Mouse (Mus musculus): ENCODE measurements around the gene Hic1. TPM values are rescaled to one million over a fixed set of nuclear protein-coding genes. Genes with fewer than 3 reads are reported as not detected.

Gene Hic1
- polyA plus RNA-seq, 1 experiment from 2014 or later = 6.4 TPM

DNA sequence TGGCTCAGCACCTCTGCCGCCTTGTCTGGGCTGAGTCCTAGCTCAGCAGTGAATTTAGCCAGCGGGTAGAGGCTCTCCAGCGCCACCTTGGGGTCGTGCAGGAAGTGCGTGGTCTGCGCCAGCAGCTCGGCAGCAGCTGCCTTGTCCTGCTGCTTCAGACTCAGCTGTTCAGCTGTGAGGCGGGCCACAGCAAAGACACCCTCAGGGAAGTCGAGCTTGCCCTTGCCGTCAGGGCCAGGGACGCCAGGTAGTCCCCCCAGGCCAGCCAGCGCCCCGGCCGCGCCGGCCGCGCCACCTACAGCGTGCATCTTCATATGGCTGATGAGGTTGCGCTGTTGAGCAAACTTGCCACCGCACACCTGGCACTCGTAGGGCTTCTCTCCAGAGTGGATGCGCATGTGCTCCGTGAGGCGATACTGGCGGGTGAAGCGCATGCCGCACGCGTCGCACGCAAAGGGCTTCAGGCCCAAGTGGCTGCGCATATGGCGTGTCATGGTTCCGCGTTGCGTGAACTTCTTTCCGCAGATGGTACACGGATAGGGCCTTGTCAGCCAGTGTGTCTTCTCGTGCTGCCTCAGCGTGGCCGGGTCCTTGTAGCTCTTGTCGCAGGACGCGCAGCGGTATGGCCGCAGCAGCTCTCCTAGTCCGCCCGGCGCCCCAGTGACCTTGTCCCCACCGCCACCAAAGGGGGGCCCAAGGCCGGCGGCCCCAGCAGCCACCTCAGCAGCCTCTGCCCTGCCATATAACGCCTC, 3.7 kb downstream of the Hic1 start:
- H3K4me1 ChIP-seq (ENCODE audit: control insufficient read depth in 2 of 2, insufficient read depth in 2 of 2, low read length in 2 of 2) = peaks cover 9 to 59% of the 10 kb centered on the region in 2 experiments; a peak in 3 of 4 replicates

DNA sequence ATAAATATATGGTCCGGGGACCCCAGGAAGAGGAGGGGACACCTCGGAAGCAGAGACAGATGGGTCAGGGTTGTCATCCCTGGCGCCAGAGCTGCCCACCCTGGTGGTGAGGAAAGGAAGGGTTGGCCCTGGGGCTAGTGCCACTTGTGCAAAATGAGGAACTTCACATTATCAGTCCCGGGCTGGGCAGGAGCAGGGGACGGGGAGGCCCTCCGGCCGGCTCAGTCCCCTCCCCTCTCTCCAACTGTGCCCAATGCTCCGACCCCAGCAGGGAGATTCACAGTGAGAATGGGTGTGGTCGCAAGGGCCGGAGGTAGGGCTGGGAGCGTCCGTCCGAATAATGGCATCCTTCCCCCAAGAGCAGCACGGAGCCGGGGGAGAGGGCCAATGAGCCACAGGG, 4.6 kb downstream of the Hic1 start:
- Histone ChIP-seq H3K4me1 (ENCODE audit: control insufficient read depth in 2 of 2, insufficient read depth in 2 of 2, low read length in 2 of 2) (peaks cover 9 to 54% of the 10 kb centered on the region in 2 experiments; a peak in 3 of 4 replicates), H3K4me2 (ENCODE audit: low read length) (peak overlapping the region; percentile 98)

More for the DNA sequence above, 3.7 kb downstream of the Hic1 start:
- Histone ChIP-seq H3K9me3 (ENCODE audit: control insufficient read depth, low read length) (no peaks in the 10 kb centered on the region), H3K27ac (replicated peaks in 1 of 2; ENCODE audit: control insufficient read depth in 1 of 2, insufficient read depth in 1 of 2, low read depth in 2 of 2, low read length in 2 of 2) (peak overlapping the region in 1 of 2 experiments; percentile 52; a peak in 2 of 4 replicates), H3K4me3 (ENCODE audit: control insufficient read depth in 1 of 2, insufficient read depth in 1 of 2, low read depth in 1 of 2, low read length in 2 of 2) (peak overlapping the region; percentile 58 to 65), H3K9ac (ENCODE audit: low read length) (peak overlapping the region; percentile 81), H3K27me3 (ENCODE audit: control insufficient read depth, insufficient read depth, low read length) (peaks cover 38% of the 10 kb centered on the region), H3K4me2 (ENCODE audit: low read length) (peak overlapping the region; percentile 98), H3K36me3 (ENCODE audit: control insufficient read depth, insufficient read depth, low read length) (peaks cover 55% of the 10 kb centered on the region)
- no peak; the same call in 1 of the 2 replicates for ATAC-seq (ENCODE audit: insufficient number of reproducible peaks, insufficient read depth, low FRiP score, low read depth)
- WGBS = 9% methylated on average over 54 of the region's 54 CpGs

DNA sequence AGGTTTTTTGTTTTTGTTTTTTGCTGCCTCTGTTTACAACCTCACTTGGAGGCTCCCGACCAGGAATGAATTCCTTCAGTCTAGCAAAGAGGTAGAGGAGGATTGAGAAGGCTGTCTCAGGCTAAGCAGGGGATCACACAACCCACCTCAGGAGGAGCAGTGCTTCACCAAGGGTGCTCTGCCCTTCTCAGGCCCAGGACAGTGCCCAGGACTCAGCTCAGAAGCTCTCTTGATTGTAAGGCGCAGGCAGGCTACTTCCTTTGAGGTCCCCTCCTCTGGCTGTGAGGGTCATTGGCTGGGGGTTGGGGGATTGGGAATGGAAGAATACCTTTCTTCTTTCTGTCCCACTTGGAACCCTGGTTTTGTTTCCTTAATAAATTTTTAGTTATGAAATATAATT, 5.3 kb downstream of the Hic1 start:
- Histone ChIP-seq H3K27me3 (ENCODE audit: control insufficient read depth, insufficient read depth, low read length) (peaks cover 25% of the 10 kb centered on the region), H3K27ac (replicated peaks in 1 of 2; ENCODE audit: control insufficient read depth in 1 of 2, insufficient read depth in 1 of 2, low read depth in 2 of 2, low read length in 2 of 2) (no peak overlapping the region), H3K9me3 (ENCODE audit: control insufficient read depth, low read length) (no peaks in the 10 kb centered on the region), H3K4me1 (ENCODE audit: control insufficient read depth in 2 of 2, insufficient read depth in 2 of 2, low read length in 2 of 2) (peaks cover 9 to 48% of the 10 kb centered on the region in 2 experiments; a peak in 3 of 4 replicates), H3K4me2 (ENCODE audit: low read length) (peak overlapping the region; percentile 98), H3K36me3 (ENCODE audit: control insufficient read depth, insufficient read depth, low read length) (peaks cover 70% of the 10 kb centered on the region), H3K9ac (ENCODE audit: low read length) (peak overlapping the region; percentile 81), H3K4me3 (ENCODE audit: control insufficient read depth in 1 of 2, insufficient read depth in 1 of 2, low read depth in 1 of 2, low read length in 2 of 2) (peak overlapping the region in 1 of 2 experiments; percentile 0; a peak in 1 of 4 replicates)
- 72% methylated on average over 2 of the region's 2 CpGs for WGBS
- no peak for ATAC-seq (ENCODE audit: insufficient number of reproducible peaks, insufficient read depth, low FRiP score, low read depth)

More for the DNA sequence above, 4.6 kb downstream of the Hic1 start:
- 16% methylated on average over 14 of the region's 15 CpGs for WGBS
- no peak for ATAC-seq (ENCODE audit: insufficient number of reproducible peaks, insufficient read depth, low FRiP score, low read depth)
- Histone ChIP-seq H3K9me3 (ENCODE audit: control insufficient read depth, low read length) (no peaks in the 10 kb centered on the region), H3K36me3 (ENCODE audit: control insufficient read depth, insufficient read depth, low read length) (peaks cover 63% of the 10 kb centered on the region), H3K27ac (replicated peaks in 1 of 2; ENCODE audit: control insufficient read depth in 1 of 2, insufficient read depth in 1 of 2, low read depth in 2 of 2, low read length in 2 of 2) (no peak overlapping the region), H3K27me3 (ENCODE audit: control insufficient read depth, insufficient read depth, low read length) (peaks cover 30% of the 10 kb centered on the region), H3K9ac (ENCODE audit: low read length) (peak overlapping the region; percentile 81), H3K4me3 (ENCODE audit: control insufficient read depth in 1 of 2, insufficient read depth in 1 of 2, low read depth in 1 of 2, low read length in 2 of 2) (peak overlapping the region; percentile 58 to 65)

DNA sequence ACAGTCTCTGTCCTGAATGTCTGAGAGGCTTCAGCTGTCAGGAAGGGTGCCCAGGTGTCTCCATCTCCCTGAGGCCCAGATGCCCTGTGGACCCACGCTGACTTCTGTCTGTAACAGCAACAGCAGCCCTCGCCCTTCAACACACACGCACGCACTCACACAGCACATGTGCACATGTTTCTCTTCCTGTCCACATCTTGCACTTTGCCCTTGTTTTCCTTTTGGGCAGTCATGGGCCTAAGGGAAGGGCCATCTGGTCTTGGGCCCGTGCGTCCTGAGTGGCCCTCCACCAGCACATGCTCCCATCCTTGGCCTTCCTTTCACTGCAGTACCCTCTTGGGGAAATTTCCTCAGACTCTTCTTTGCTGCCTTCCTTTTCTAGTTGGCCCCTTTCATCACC, 5.9 kb downstream of the Hic1 start:
- ATAC-seq (ENCODE audit: insufficient number of reproducible peaks, insufficient read depth, low FRiP score, low read depth) = no peak
- Histone ChIP-seq H3K36me3 (ENCODE audit: control insufficient read depth, insufficient read depth, low read length) (peaks cover 72% of the 10 kb centered on the region), H3K9me3 (ENCODE audit: control insufficient read depth, low read length) (no peaks in the 10 kb centered on the region), H3K4me2 (ENCODE audit: low read length) (peak overlapping the region; percentile 98), H3K4me3 (ENCODE audit: control insufficient read depth in 1 of 2, insufficient read depth in 1 of 2, low read depth in 1 of 2, low read length in 2 of 2) (no peak overlapping the region), H3K9ac (ENCODE audit: low read length) (peak overlapping the region; percentile 81; the same call in 1 of the 2 replicates), H3K27me3 (ENCODE audit: control insufficient read depth, insufficient read depth, low read length) (peaks cover 25% of the 10 kb centered on the region), H3K27ac (replicated peaks in 1 of 2; ENCODE audit: control insufficient read depth in 1 of 2, insufficient read depth in 1 of 2, low read depth in 2 of 2, low read length in 2 of 2) (0 out of 4 replicates have a peak overlapping the region, but pooled peaks of 1 of the 2 experiments have one; percentile 22), H3K4me1 (ENCODE audit: control insufficient read depth in 2 of 2, insufficient read depth in 2 of 2, low read length in 2 of 2) (peaks cover 9 to 48% of the 10 kb centered on the region in 2 experiments; a peak in 3 of 4 replicates)
- WGBS = 82% methylated on average over 6 of the region's 6 CpGs

DNA sequence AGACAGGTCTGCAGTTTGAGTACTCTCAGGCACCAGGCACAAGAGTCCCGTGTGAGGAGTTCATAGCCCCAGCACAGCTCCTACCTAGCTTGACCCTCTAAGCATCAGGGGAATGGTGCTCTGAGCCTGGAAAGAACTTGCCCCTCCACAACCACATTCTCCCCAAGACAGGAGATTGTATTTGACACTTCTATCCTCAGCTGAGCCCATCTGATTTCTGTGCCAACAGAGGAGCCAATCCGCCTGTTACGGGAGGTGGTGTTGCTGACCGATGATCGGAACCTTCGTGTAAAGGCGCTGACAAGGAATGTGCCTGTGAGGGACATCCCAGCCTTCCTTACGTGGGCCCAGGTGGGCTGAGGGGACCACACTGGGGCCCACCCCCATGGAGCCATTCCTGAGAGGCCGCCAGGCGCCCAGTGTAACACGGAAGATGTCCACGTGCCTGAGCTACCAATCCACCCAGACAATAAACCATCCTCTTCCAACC, 6.7 kb downstream of the Hic1 start:
- Histone ChIP-seq H3K27me3 (ENCODE audit: control insufficient read depth, insufficient read depth, low read length) (peaks cover 21% of the 10 kb centered on the region), H3K4me3 (ENCODE audit: control insufficient read depth in 1 of 2, insufficient read depth in 1 of 2, low read depth in 1 of 2, low read length in 2 of 2) (no peak overlapping the region), H3K27ac (replicated peaks in 1 of 2; ENCODE audit: control insufficient read depth in 1 of 2, insufficient read depth in 1 of 2, low read depth in 2 of 2, low read length in 2 of 2) (no peak overlapping the region), H3K4me1 (ENCODE audit: control insufficient read depth in 2 of 2, insufficient read depth in 2 of 2, low read length in 2 of 2) (peaks cover 9 to 41% of the 10 kb centered on the region in 2 experiments; a peak in 3 of 4 replicates), H3K4me2 (ENCODE audit: low read length) (peak overlapping the region; percentile 17; the same call in 1 of the 2 replicates), H3K36me3 (ENCODE audit: control insufficient read depth, insufficient read depth, low read length) (peaks cover 77% of the 10 kb centered on the region), H3K9me3 (ENCODE audit: control insufficient read depth, low read length) (no peaks in the 10 kb centered on the region), H3K9ac (ENCODE audit: low read length) (no peak overlapping the region; the same call in 1 of the 2 replicates)
- no peak for ATAC-seq (ENCODE audit: insufficient number of reproducible peaks, insufficient read depth, low FRiP score, low read depth)
- 82% methylated on average over 12 of the region's 12 CpGs for WGBS

DNA sequence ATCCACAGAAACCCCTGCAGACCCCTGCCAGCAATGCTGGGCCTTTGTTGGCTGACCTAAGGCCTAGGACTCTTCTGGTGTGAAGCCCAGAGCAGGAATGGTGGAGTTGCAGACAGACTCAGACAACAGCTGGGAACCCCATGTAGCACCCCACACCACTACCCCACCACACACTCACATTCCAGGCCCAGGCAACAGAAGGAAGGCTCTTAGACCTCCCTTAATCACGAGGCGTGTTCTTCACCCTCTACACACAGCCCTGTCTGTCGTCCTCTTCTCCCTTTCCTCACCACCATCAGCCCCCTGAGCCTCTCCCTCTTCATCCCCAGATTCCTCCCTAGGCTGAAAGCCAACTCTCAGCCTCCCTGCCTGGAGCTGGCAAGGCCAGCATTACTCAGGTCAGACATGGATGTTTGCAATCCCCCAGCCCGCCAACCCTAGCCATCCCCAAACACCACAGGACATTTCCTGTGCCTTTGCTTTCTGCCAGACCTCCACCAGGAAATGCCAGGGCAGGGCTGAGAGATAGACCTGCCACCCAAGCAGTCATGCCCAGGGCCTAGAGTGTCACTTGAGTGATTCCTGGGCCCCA, 7.8 kb downstream of the Hic1 start:
- H3K9ac ChIP-seq (ENCODE audit: low read length) = peak overlapping the region; percentile 16
- WGBS = 25% methylated on average over 4 of the region's 4 CpGs

DNA sequence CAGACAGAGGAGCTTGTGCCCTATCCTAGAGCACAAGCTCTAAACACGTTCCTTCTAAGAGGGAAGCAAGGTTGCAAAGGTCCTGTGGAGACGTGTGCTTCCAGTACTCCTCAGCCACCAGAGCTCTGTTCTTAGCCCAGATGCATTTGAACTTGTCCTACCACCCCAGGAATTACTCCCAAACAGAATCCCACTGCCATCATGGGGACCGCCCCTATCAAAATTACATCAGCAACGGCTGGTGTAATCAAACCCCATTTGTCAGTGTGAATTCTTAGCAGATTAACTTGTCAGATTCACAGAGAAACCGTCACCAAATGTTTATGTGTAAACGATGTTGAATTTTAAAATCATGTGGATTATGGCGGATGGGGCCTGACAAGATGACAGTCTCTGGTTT, 8.4 kb downstream of the Hic1 start:
- Histone ChIP-seq H3K9me3 (ENCODE audit: control insufficient read depth, low read length) (no peaks in the 10 kb centered on the region), H3K27ac (replicated peaks in 1 of 2; ENCODE audit: control insufficient read depth in 1 of 2, insufficient read depth in 1 of 2, low read depth in 2 of 2, low read length in 2 of 2) (peak overlapping the region in 1 of 2 experiments; percentile 51; a peak in 2 of 4 replicates), H3K4me3 (ENCODE audit: control insufficient read depth in 1 of 2, insufficient read depth in 1 of 2, low read depth in 1 of 2, low read length in 2 of 2) (no peak overlapping the region), H3K9ac (ENCODE audit: low read length) (no peak overlapping the region), H3K4me1 (ENCODE audit: control insufficient read depth in 2 of 2, insufficient read depth in 2 of 2, low read length in 2 of 2) (peaks cover 18 to 36% of the 10 kb centered on the region in 2 experiments), H3K27me3 (ENCODE audit: control insufficient read depth, insufficient read depth, low read length) (peaks cover 8% of the 10 kb centered on the region), H3K36me3 (ENCODE audit: control insufficient read depth, insufficient read depth, low read length) (peaks cover 77% of the 10 kb centered on the region), H3K4me2 (ENCODE audit: low read length) (no peak overlapping the region)
- 72% methylated on average over 7 of the region's 7 CpGs for WGBS
- no peak for ATAC-seq (ENCODE audit: insufficient number of reproducible peaks, insufficient read depth, low FRiP score, low read depth)

More for the DNA sequence above, 7.8 kb downstream of the Hic1 start:
- no peak overlapping the region for H3K4me3 ChIP-seq (ENCODE audit: control insufficient read depth in 1 of 2, insufficient read depth in 1 of 2, low read depth in 1 of 2, low read length in 2 of 2)
- peaks cover 14 to 36% of the 10 kb centered on the region in 2 experiments for H3K4me1 ChIP-seq (ENCODE audit: control insufficient read depth in 2 of 2, insufficient read depth in 2 of 2, low read length in 2 of 2)
- 0 out of 2 replicates have a peak overlapping the region, but pooled peaks have one; percentile 4 for H3K4me2 ChIP-seq (ENCODE audit: low read length)
- peaks cover 14% of the 10 kb centered on the region for H3K27me3 ChIP-seq (ENCODE audit: control insufficient read depth, insufficient read depth, low read length)
- H3K36me3 ChIP-seq (ENCODE audit: control insufficient read depth, insufficient read depth, low read length) = peaks cover 82% of the 10 kb centered on the region
- ATAC-seq (ENCODE audit: insufficient number of reproducible peaks, insufficient read depth, low FRiP score, low read depth) = no peak
- H3K9me3 ChIP-seq (ENCODE audit: control insufficient read depth, low read length) = no peaks in the 10 kb centered on the region
- peak overlapping the region; percentile 4 to 51; a peak in 3 of 4 replicates for H3K27ac ChIP-seq (replicated peaks in 1 of 2; ENCODE audit: control insufficient read depth in 1 of 2, insufficient read depth in 1 of 2, low read depth in 2 of 2, low read length in 2 of 2)

Data from heart, embryonic 14.5 days (tissue).